Mouse (Mus musculus): Measurements from ENCODE around the gene Rfk.
A peak's percentile ranks its signal among the peaks of the same experiment; 100 is the strongest.

The Rfk gene

GRCm38 (mm10) chr19:17385022-17385421 is 8.8 kb upstream of the Rfk start:
- no peak for DNase-seq (ENCODE audit: low spot score)

GRCm38 (mm10) chr19:17385426-17385825 is 8.4 kb upstream of the Rfk start:
- no peak for DNase-seq (ENCODE audit: low spot score)

GRCm38 (mm10) chr19:17386424-17386823 is 7.4 kb upstream of the Rfk start:
- DNase-seq (ENCODE audit: low spot score), result no peak

GRCm38 (mm10) chr19:17388404-17388803 is 5.4 kb upstream of the Rfk start:
- DNase-seq (ENCODE audit: low spot score), result no peak

- DNase-seq (ENCODE audit: low spot score), result no peak
These were observed 977 bp upstream of the Rfk start for GRCm38 (mm10) chr19:17392866-17393265.

GRCm38 (mm10) chr19:17396802-17397201 is 3.0 kb downstream of the Rfk start:
- no peak for DNase-seq (ENCODE audit: low spot score)

GRCm38 (mm10) chr19:17397922-17398321 is 4.1 kb downstream of the Rfk start:
- no peak for DNase-seq (ENCODE audit: low spot score)

- DNase-seq (ENCODE audit: low spot score), result no peak
These were observed 6.1 kb downstream of the Rfk start for GRCm38 (mm10) chr19:17399965-17400364.

GRCm38 (mm10) chr19:17400571-17400970 is 6.7 kb downstream of the Rfk start:
- no peak for DNase-seq (ENCODE audit: low spot score)

- no peak for DNase-seq (ENCODE audit: low spot score)
These were observed 9.3 kb downstream of the Rfk start for GRCm38 (mm10) chr19:17403175-17403574.

- no peak for DNase-seq (ENCODE audit: low spot score)
These were observed 13.0 kb downstream of the Rfk start for GRCm38 (mm10) chr19:17406823-17407222.

- DNase-seq (ENCODE audit: low spot score), result peak; percentile 61
These were observed 14.7 kb downstream of the Rfk start for GRCm38 (mm10) chr19:17408591-17408990.

GRCm38 (mm10) chr19:17409351-17409750 is 15.5 kb downstream of the Rfk start:
- no peak for DNase-seq (ENCODE audit: low spot score)

GRCm38 (mm10) chr19:17410465-17411065 is 16.7 kb downstream of the Rfk start:
- DNase-seq (ENCODE audit: low spot score), result peak; percentile 84

- no peak for DNase-seq (ENCODE audit: low spot score)
These were observed 19.1 kb downstream of the Rfk start for GRCm38 (mm10) chr19:17412915-17413459.

- DNase-seq (ENCODE audit: low spot score), result no peak
These were observed 24.0 kb downstream of the Rfk start for GRCm38 (mm10) chr19:17417855-17418254.

GRCm38 (mm10) chr19:17423306-17423705 is 29.5 kb downstream of the Rfk start:
- DNase-seq (ENCODE audit: low spot score), result no peak

GRCm38 (mm10) chr19:17427824-17428560 is 34.1 kb downstream of the Rfk start:
- no peak for DNase-seq (ENCODE audit: low spot score)

- no peak for DNase-seq (ENCODE audit: low spot score)
These were observed 34.7 kb downstream of the Rfk start for GRCm38 (mm10) chr19:17428561-17428914.

- peak; percentile 61 for DNase-seq (ENCODE audit: low spot score)
These were observed 42.8 kb downstream of the Rfk start for GRCm38 (mm10) chr19:17436651-17437050.

- no peak for DNase-seq (ENCODE audit: low spot score)
These were observed 45.8 kb downstream of the Rfk start for GRCm38 (mm10) chr19:17439476-17440189.

GRCm38 (mm10) chr19:17443581-17443980 is 49.7 kb downstream of the Rfk start:
- no peak for DNase-seq (ENCODE audit: low spot score)
